10 mouse cellular contexts compared by ENCODE assay signal in genomic region chr4:137380702-137381605, GRCm38 (mm10). TPM values are rescaled to one million over a fixed set of nuclear protein-coding genes. Genes with fewer than 3 reads are reported as not detected.
DNase-seq lines count a peak whose midpoint lies in the region; ATAC-seq and TF ChIP-seq lines count a peak whose summit lies in the region.
"Had no signal": no experiment of that assay in that cellular context is flagged by ENCODE, and none has a peak within 500 bp of the region (broad histone marks: within the 10 kb centered on the region; RNA-seq: fewer than 3 reads in every experiment).

No protein-coding gene starts in this region.

- intact Hi-C loops in heart, postnatal 10 days (cut with DNase I), result no loop called here
- intact Hi-C loops in left cerebral cortex, postnatal 25 days (cut with DNase I), result no loop called here

- peak overlapping the region; percentile 31; the same call in 1 of the 2 replicates for H3K9ac ChIP-seq in heart, embryonic 15.5 days
- H3K9ac ChIP-seq in ES-E14 (ENCODE audit: insufficient read depth, low read depth, low read length, poor library complexity, severe bottlenecking), result peak overlapping the region; percentile 11; the same call in 1 of the 2 replicates
- 0 out of 2 replicates have a peak overlapping the region, but pooled peaks have one; percentile 10 for H3K9ac ChIP-seq in liver, embryonic 15.5 days

- DNase-seq in heart, postnatal 10 days, result no peak
- DNase-seq in ES-E14 (ENCODE audit: low read depth, low spot score), result no peak
- DNase-seq in left cerebral cortex, postnatal 25 days (ENCODE audit: low spot score in 2 of 2), result no peak
- no peak for DNase-seq in thymus, adult 2 months
- DNase-seq: thymus, postnatal 14 days had no signal

- no peak for TF ChIP-seq CTCF in thymus, adult 2 months (IDR thresholded peaks at IDR 0.05; ENCODE audit: borderline replicate concordance, control insufficient read depth, extremely low read depth, insufficient read depth, low read length, poor library complexity)

- H3K27me3 ChIP-seq in heart, embryonic 15.5 days, result no peaks in the 10 kb centered on the region
- no peaks in the 10 kb centered on the region for H3K27me3 ChIP-seq in liver, embryonic 15.5 days
- H3K27me3 ChIP-seq in thymus, adult 2 months (ENCODE audit: control insufficient read depth, insufficient read depth, low read length), result no peaks in the 10 kb centered on the region

- peak overlapping the region; percentile 50 for H3K4me2 ChIP-seq in heart, embryonic 15.5 days
- H3K4me2 ChIP-seq in liver, embryonic 15.5 days, result peak overlapping the region; percentile 55

- WGBS in heart, embryonic 15.5 days, result 34% methylated on average over 15 of the region's 16 CpGs
- 26% methylated on average over 15 of the region's 16 CpGs for WGBS in liver, embryonic 15.5 days (ENCODE audit: insufficient replicate concordance)
- WGBS in thymus, adult 2 months, result 68% methylated on average over 15 of the region's 16 CpGs

- in situ Hi-C loops in ES-E14 (cut with MboI; ENCODE audit: low sequenced_read_pairs in 2 of 2, unreplicated experiment in 2 of 2), result no loop called here

- H3K4me1 ChIP-seq in heart, embryonic 15.5 days (replicated peaks), result peaks cover 10% of the 10 kb centered on the region
- H3K4me1 ChIP-seq in ES-E14 (ENCODE audit: control insufficient read depth in 2 of 2, insufficient read depth in 2 of 2, low read length in 2 of 2, poor library complexity in 1 of 2), result peaks cover 0 to 5% of the 10 kb centered on the region in 2 experiments; a peak in 1 of 4 replicates
- peaks cover 17% of the 10 kb centered on the region for H3K4me1 ChIP-seq in liver, embryonic 15.5 days (replicated peaks)
- H3K4me1 ChIP-seq in thymus, adult 2 months (replicated peaks; ENCODE audit: control insufficient read depth, insufficient read depth, low read length), result no peaks in the 10 kb centered on the region; the same call in 1 of the 2 replicates

- no peaks in the 10 kb centered on the region for H3K9me3 ChIP-seq in heart, embryonic 15.5 days (replicated peaks)
- no peaks in the 10 kb centered on the region for H3K9me3 ChIP-seq in ES-E14 (ENCODE audit: control insufficient read depth, insufficient read depth, low read depth, low read length)
- no peaks in the 10 kb centered on the region for H3K9me3 ChIP-seq in liver, embryonic 15.5 days (replicated peaks)

- TF ChIP-seq POLR2A in thymus, adult 2 months (IDR thresholded peaks at IDR 0.05; ENCODE audit: control insufficient read depth, extremely low read depth, insufficient read depth, low read length, poor library complexity), result no peak

- peak overlapping the region; percentile 5; the same call in 1 of the 2 replicates for H3K27ac ChIP-seq in heart, embryonic 15.5 days
- no peak overlapping the region for H3K27ac ChIP-seq in ES-E14 (ENCODE audit: insufficient read depth, low read depth, low read length, poor library complexity, severe bottlenecking)
- peak overlapping the region; percentile 82 for H3K27ac ChIP-seq in liver, embryonic 15.5 days (replicated peaks)
- H3K27ac ChIP-seq in thymus, adult 2 months (ENCODE audit: control insufficient read depth, insufficient read depth, low read length), result no peak overlapping the region

- H3K36me3 ChIP-seq in heart, embryonic 15.5 days, result no peaks in the 10 kb centered on the region
- H3K36me3 ChIP-seq in ES-E14 (ENCODE audit: control insufficient read depth, insufficient read depth, low read length, poor library complexity, severe bottlenecking), result no peaks in the 10 kb centered on the region
- no peaks in the 10 kb centered on the region for H3K36me3 ChIP-seq in liver, embryonic 15.5 days (replicated peaks)
- no peaks in the 10 kb centered on the region for H3K36me3 ChIP-seq in thymus, adult 2 months (ENCODE audit: control insufficient read depth, insufficient read depth, low read length)

- no peak for ATAC-seq in heart, embryonic 15.5 days (replicated peaks; ENCODE audit: insufficient number of reproducible peaks, insufficient read depth, low FRiP score, low read depth)
- peak; percentile 61 for ATAC-seq in erythroid progenitor cell, adult 5-6 weeks (replicated peaks; ENCODE audit: low FRiP score, poor library complexity, severe bottlenecking)
- ATAC-seq in liver, embryonic 15.5 days (ENCODE audit: insufficient read depth), result peak; percentile 88
- ATAC-seq in monocyte, adult 5-6 weeks (replicated peaks; ENCODE audit: insufficient number of reproducible peaks, low FRiP score, low TSS enrichment, poor library complexity, severe bottlenecking), result no peak

- H3K4me3 ChIP-seq in heart, embryonic 15.5 days, result peak overlapping the region; percentile 20; the same call in 1 of the 2 replicates
- no peak overlapping the region for H3K4me3 ChIP-seq in ES-E14 (ENCODE audit: insufficient read depth in 1 of 2, low read depth in 1 of 2, low read length in 2 of 2, poor library complexity in 1 of 2, severe bottlenecking in 1 of 2)
- H3K4me3 ChIP-seq in liver, embryonic 15.5 days (replicated peaks), result peak overlapping the region; percentile 12
- no peak overlapping the region for H3K4me3 ChIP-seq in thymus, adult 2 months (ENCODE audit: control insufficient read depth, insufficient read depth, low read length)

TF ChIP-seq in ES-E14, 5 proteins besides CTCF, POLR2A, EP300 and RAD21:
- TF ChIP-seq ZNF384 (IDR thresholded peaks at IDR 0.05; ENCODE audit: low read depth, low read length), result no peak
- no peak for TF ChIP-seq ZC3H11A (IDR thresholded peaks at IDR 0.05; ENCODE audit: borderline replicate concordance, low read depth, low read length)
- no peak for TF ChIP-seq CHD2 (IDR thresholded peaks at IDR 0.05; ENCODE audit: low read depth, low read length)
- TF ChIP-seq MAFK (IDR thresholded peaks at IDR 0.05; ENCODE audit: insufficient read depth, low read depth, low read length), result no peak

RNA-seq across cellular contexts. Expression of gene Cdc42, which starts 23.4 kb away (rescaled TPM):
- 462 and 495 TPM in 2 replicates for polyA plus RNA-seq in heart, embryonic 15.5 days (2015; fragmentation: Nextera tagmentation; extraction: Ambion mirVana)
- 100 to 1,000 TPM; 245 to 270 TPM for total RNA-seq in heart, postnatal 10 days (2021)
- 107 and 189 TPM in 2 replicates for total RNA-seq in ES-E14 (2012; rRNA removed)
- total RNA-seq in erythroid progenitor cell, adult 5-6 weeks (2015; ENCODE audit: low replicate concordance), result 284 and 321 TPM in 2 replicates
- 140 and 178 TPM in 2 replicates for total RNA-seq in erythroid progenitor cell, adult 5-6 weeks (2017; ENCODE audit: low replicate concordance)
- 247 and 249 TPM in 2 replicates for polyA plus RNA-seq in liver, embryonic 15.5 days (2015; fragmentation: Nextera tagmentation; extraction: Ambion mirVana)
- 966 to 1,065 TPM (median 980 TPM) in 3 replicates for total RNA-seq in monocyte, adult 5-6 weeks (2017)
- 100 to 1,000 TPM; 352 to 369 TPM for total RNA-seq in left cerebral cortex, postnatal 25 days (2021)
- polyA plus RNA-seq in thymus, adult 2 months (2012; rRNA removed), result 80.3 and 94.4 TPM in 2 replicates

RNA-seq across cellular contexts. Expression of gene Cela3a, which starts 28.6 kb away (rescaled TPM):
- not detected in 2 replicates for polyA plus RNA-seq in heart, embryonic 15.5 days (2015; fragmentation: Nextera tagmentation; extraction: Ambion mirVana)
- not detected for total RNA-seq in heart, postnatal 10 days (2021)
- total RNA-seq in ES-E14 (2012; rRNA removed), result not detected in 2 replicates
- total RNA-seq in erythroid progenitor cell, adult 5-6 weeks (2015; ENCODE audit: low replicate concordance), result not detected in 2 replicates
- total RNA-seq in erythroid progenitor cell, adult 5-6 weeks (2017; ENCODE audit: low replicate concordance), result not detected in 2 replicates
- polyA plus RNA-seq in liver, embryonic 15.5 days (2015; fragmentation: Nextera tagmentation; extraction: Ambion mirVana), result not detected in 2 replicates
- not detected in 3 replicates for total RNA-seq in monocyte, adult 5-6 weeks (2017)
- not detected for total RNA-seq in left cerebral cortex, postnatal 25 days (2021)
- not detected in 2 replicates for polyA plus RNA-seq in thymus, adult 2 months (2012; rRNA removed)
- total RNA-seq: left cerebral cortex, postnatal 14 days had no signal

RNA-seq across cellular contexts. Expression of gene Cela3b, which starts 49.4 kb away (rescaled TPM):
- polyA plus RNA-seq in heart, embryonic 15.5 days (2015; fragmentation: Nextera tagmentation; extraction: Ambion mirVana), result not detected in 2 replicates
- total RNA-seq in heart, postnatal 10 days (2021), result not detected
- total RNA-seq in ES-E14 (2012; rRNA removed), result not detected in 2 replicates
- not detected in 2 replicates for total RNA-seq in erythroid progenitor cell, adult 5-6 weeks (2015; ENCODE audit: low replicate concordance)
- not detected in 2 replicates for total RNA-seq in erythroid progenitor cell, adult 5-6 weeks (2017; ENCODE audit: low replicate concordance)
- polyA plus RNA-seq in liver, embryonic 15.5 days (2015; fragmentation: Nextera tagmentation; extraction: Ambion mirVana), result 0.18 and 1.0 TPM in 2 replicates
- total RNA-seq in monocyte, adult 5-6 weeks (2017), result not detected in 3 replicates
- not detected for total RNA-seq in left cerebral cortex, postnatal 25 days (2021)
- polyA plus RNA-seq in thymus, adult 2 months (2012; rRNA removed), result 1.1 and 1.4 TPM in 2 replicates
- total RNA-seq: left cerebral cortex, postnatal 14 days had no signal

Comparison
In these comparisons a context has a peak if more than half of its experiments do, and no peak if none do; other contexts are left out.
1. ATAC-seq: peak in erythroid progenitor cell, adult 5-6 weeks (single experiment) and liver, embryonic 15.5 days (single experiment); none in heart, embryonic 15.5 days (single experiment) and monocyte, adult 5-6 weeks (single experiment).
2. H3K27ac ChIP-seq: peak in heart, embryonic 15.5 days (single experiment) and liver, embryonic 15.5 days (single experiment); none in ES-E14 (single experiment) and thymus, adult 2 months (single experiment).
3. H3K4me3 ChIP-seq: peak in heart, embryonic 15.5 days (single experiment) and liver, embryonic 15.5 days (single experiment); none in ES-E14 (0 of 2) and thymus, adult 2 months (single experiment).
4. Peak in every context shown above with its lines, with median percentiles within 50 percentile points of each other: H3K9ac ChIP-seq.